Mouse (Mus musculus): ENCODE results near the gene Rab3a. TPM values are rescaled to one million over a fixed set of nuclear protein-coding genes. Genes with fewer than 3 reads are reported as not detected.

Rab3a gene
- polyA plus RNA-seq, 1 experiment from 2014 or later: 28.6 TPM

GRCm38 (mm10) chr8:70797081-70798070 lies 42.9 kb downstream of the Rab3a start:
- peak; percentile 78 for ATAC-seq
- H3K27me3 ChIP-seq (replicated peaks; ENCODE audit: insufficient read depth, low read length): peaks cover 7% of the 10 kb centered on the region; the same call in 1 of the 2 replicates
- no peaks in the 10 kb centered on the region for H3K9me3 ChIP-seq (ENCODE audit: low read length)
- H3K27ac ChIP-seq (ENCODE audit: low read length): peak overlapping the region; percentile 66
- H3K4me3 ChIP-seq (ENCODE audit: low read depth, low read length): peak overlapping the region; percentile 36
- peak overlapping the region; percentile 54; the same call in 1 of the 2 replicates for H3K9ac ChIP-seq (replicated peaks; ENCODE audit: low read depth)
- H3K4me1 ChIP-seq (ENCODE audit: insufficient read depth, low read depth, low read length): peaks cover 17% of the 10 kb centered on the region; the same call in 1 of the 2 replicates
- H3K36me3 ChIP-seq (ENCODE audit: insufficient read depth, low read length): no peaks in the 10 kb centered on the region
- no peak for TF ChIP-seq EP300 (IDR thresholded peaks at IDR 0.05)
- TF ChIP-seq CTCF (IDR thresholded peaks at IDR 0.05): no peak
- peak; percentile 99 for DNase-seq (ENCODE audit: low spot score)
- 3% methylated on average over 49 of the region's 57 CpGs for WGBS
- peak overlapping the region; percentile 86 for H3K4me2 ChIP-seq (replicated peaks; ENCODE audit: low read depth, low read length)

- Histone ChIP-seq H3K9ac (replicated peaks; ENCODE audit: low read depth) (0 out of 2 replicates have a peak overlapping the region, but pooled peaks have one; percentile 54), H3K4me2 (replicated peaks; ENCODE audit: low read depth, low read length) (peak overlapping the region; percentile 86), H3K36me3 (ENCODE audit: insufficient read depth, low read length) (no peaks in the 10 kb centered on the region), H3K9me3 (ENCODE audit: low read length) (no peaks in the 10 kb centered on the region), H3K4me1 (ENCODE audit: insufficient read depth, low read depth, low read length) (peaks cover 9% of the 10 kb centered on the region; the same call in 1 of the 2 replicates), H3K27ac (ENCODE audit: low read length) (peak overlapping the region; percentile 66), H3K27me3 (replicated peaks; ENCODE audit: insufficient read depth, low read length) (peaks cover 9% of the 10 kb centered on the region; the same call in 1 of the 2 replicates), H3K4me3 (ENCODE audit: low read depth, low read length) (peak overlapping the region; percentile 36; the same call in 1 of the 2 replicates)
- DNase-seq (ENCODE audit: low spot score): peak; percentile 78
- WGBS: 15% methylated on average over 15 of the region's 15 CpGs
- ATAC-seq: no peak
- TF ChIP-seq EP300 (IDR thresholded peaks at IDR 0.05) (peak; percentile 83), CTCF (IDR thresholded peaks at IDR 0.05) (no peak)
Measured at GRCm38 (mm10) chr8:70798281-70798680, 43.8 kb downstream of the Rab3a start.

DNA sequence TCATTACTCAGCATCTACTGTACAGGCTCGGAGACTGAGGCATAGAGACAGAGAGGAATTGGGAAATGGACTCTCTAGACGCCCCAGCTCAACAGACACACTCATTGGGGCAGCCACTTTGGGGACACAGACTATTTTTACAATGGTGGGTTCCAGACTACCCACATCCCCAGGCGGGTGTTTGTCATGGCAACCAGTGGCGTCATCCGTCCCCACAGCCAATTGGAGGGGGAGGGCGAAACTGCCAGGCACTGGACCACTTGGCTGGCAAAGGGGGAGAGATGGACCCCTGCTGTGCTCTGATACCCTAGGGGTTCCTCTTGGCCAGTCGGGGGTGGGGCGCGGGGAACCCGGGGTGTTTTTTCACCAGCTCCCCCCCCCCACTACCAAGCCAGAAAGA lies 46.2 kb downstream of the Rab3a start:
- Histone ChIP-seq H3K9me3 (ENCODE audit: low read length) (no peaks in the 10 kb centered on the region), H3K4me3 (ENCODE audit: low read depth, low read length) (no peak overlapping the region), H3K36me3 (ENCODE audit: insufficient read depth, low read length) (no peaks in the 10 kb centered on the region), H3K9ac (replicated peaks; ENCODE audit: low read depth) (no peak overlapping the region), H3K4me1 (ENCODE audit: insufficient read depth, low read depth, low read length) (peaks cover 12% of the 10 kb centered on the region; the same call in 1 of the 2 replicates), H3K4me2 (replicated peaks; ENCODE audit: low read depth, low read length) (no peak overlapping the region), H3K27ac (ENCODE audit: low read length) (no peak overlapping the region), H3K27me3 (replicated peaks; ENCODE audit: insufficient read depth, low read length) (peaks cover 16% of the 10 kb centered on the region; the same call in 1 of the 2 replicates)
- TF ChIP-seq EP300 (IDR thresholded peaks at IDR 0.05) (no peak), CTCF (IDR thresholded peaks at IDR 0.05) (no peak)
- DNase-seq (ENCODE audit: low spot score): no peak
- WGBS: 64% methylated on average over 10 of the region's 10 CpGs
- ATAC-seq: no peak

DNA sequence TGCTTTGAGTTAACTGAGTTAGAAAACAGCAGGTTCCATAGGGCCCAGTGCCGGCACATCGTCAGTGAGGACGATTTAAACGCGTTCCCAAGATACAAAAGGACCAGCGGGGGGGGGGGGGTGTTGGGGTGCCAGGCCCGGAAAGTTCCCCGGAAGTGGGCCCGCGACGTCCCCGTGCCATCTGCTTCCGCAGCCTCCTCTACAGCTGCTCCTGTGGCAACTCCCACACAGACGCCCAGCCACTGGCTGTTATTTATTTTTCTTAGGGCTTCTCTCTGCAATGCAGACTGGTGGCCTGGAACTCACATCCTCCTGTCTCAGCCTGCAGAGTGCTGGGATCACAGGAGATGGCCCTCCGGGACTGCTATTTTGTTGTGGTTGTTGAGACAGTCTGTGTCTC lies 46.7 kb downstream of the Rab3a start:
- Histone ChIP-seq H3K4me2 (replicated peaks; ENCODE audit: low read depth, low read length) (no peak overlapping the region), H3K4me3 (ENCODE audit: low read depth, low read length) (no peak overlapping the region), H3K9ac (replicated peaks; ENCODE audit: low read depth) (no peak overlapping the region), H3K27ac (ENCODE audit: low read length) (no peak overlapping the region), H3K9me3 (ENCODE audit: low read length) (no peaks in the 10 kb centered on the region), H3K27me3 (replicated peaks; ENCODE audit: insufficient read depth, low read length) (peaks cover 16% of the 10 kb centered on the region; the same call in 1 of the 2 replicates), H3K4me1 (ENCODE audit: insufficient read depth, low read depth, low read length) (peaks cover 12% of the 10 kb centered on the region; the same call in 1 of the 2 replicates), H3K36me3 (ENCODE audit: insufficient read depth, low read length) (no peaks in the 10 kb centered on the region)
- ATAC-seq: no peak
- no peak for DNase-seq (ENCODE audit: low spot score)
- TF ChIP-seq EP300 (IDR thresholded peaks at IDR 0.05) (no peak), CTCF (IDR thresholded peaks at IDR 0.05) (no peak)
- 24% methylated on average over 10 of the region's 15 CpGs for WGBS

DNA sequence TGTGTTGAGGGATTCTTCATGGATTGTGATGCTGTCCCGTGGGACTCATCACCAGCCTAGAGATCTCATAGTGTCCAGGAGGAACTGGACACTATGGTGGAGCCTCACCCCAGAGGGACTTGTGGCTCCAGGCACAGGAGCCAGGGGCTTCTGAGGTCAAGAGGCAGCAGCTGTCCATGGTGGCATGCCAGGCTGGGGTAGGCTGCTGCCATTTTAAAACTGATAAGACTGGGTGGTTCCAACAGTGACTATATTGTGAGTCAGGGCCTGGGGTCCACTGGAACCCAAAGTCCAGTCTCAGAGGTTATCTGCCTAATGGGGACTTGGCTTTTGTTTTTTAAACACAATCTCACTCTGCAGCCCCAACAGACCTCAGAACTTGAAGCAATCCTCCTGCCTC lies 47.4 kb downstream of the Rab3a start:
- WGBS: 73% methylated on average over 1 of the region's 1 CpGs

More for the DNA sequence above, 47.4 kb downstream of the Rab3a start:
- no peaks in the 10 kb centered on the region for H3K36me3 ChIP-seq (ENCODE audit: insufficient read depth, low read length)
- H3K4me1 ChIP-seq (ENCODE audit: insufficient read depth, low read depth, low read length): peaks cover 7% of the 10 kb centered on the region; the same call in 1 of the 2 replicates
- peaks cover 16% of the 10 kb centered on the region; the same call in 1 of the 2 replicates for H3K27me3 ChIP-seq (replicated peaks; ENCODE audit: insufficient read depth, low read length)
- no peak overlapping the region for H3K4me2 ChIP-seq (replicated peaks; ENCODE audit: low read depth, low read length)
- no peak overlapping the region for H3K4me3 ChIP-seq (ENCODE audit: low read depth, low read length)
- H3K27ac ChIP-seq (ENCODE audit: low read length): no peak overlapping the region
- TF ChIP-seq EP300 (IDR thresholded peaks at IDR 0.05) (no peak), CTCF (IDR thresholded peaks at IDR 0.05) (no peak)
- no peak overlapping the region for H3K9ac ChIP-seq (replicated peaks; ENCODE audit: low read depth)
- no peaks in the 10 kb centered on the region for H3K9me3 ChIP-seq (ENCODE audit: low read length)
- ATAC-seq (no peak), DNase-seq (ENCODE audit: low spot score) (no peak)
